Mouse (Mus musculus): ENCODE measurements around the gene Ift172. TPM values are rescaled to one million over a fixed set of nuclear protein-coding genes. Genes with fewer than 3 reads are reported as not detected.

Ift172 gene
- polyA plus RNA-seq, 1 experiment from 2014 or later = 17.4 TPM

GRCm38 (mm10) chr5:31303093-31303492 is 12.2 kb upstream of the Ift172 start:
- no peak for DNase-seq (ENCODE audit: low spot score)
- 86% methylated on average over 6 of the region's 6 CpGs for WGBS

GRCm38 (mm10) chr5:31301866-31302265 is 10.9 kb upstream of the Ift172 start:
- Histone ChIP-seq H3K9ac (ENCODE audit: low read depth, low read length) (no peak overlapping the region), H3K36me3 (ENCODE audit: insufficient read depth, low read length) (no peaks in the 10 kb centered on the region), H3K27me3 (ENCODE audit: insufficient read depth, low read length) (no peaks in the 10 kb centered on the region), H3K4me1 (replicated peaks; ENCODE audit: insufficient read depth, low read length) (no peaks in the 10 kb centered on the region), H3K9me3 (replicated peaks; ENCODE audit: low read length) (no peaks in the 10 kb centered on the region), H3K4me2 (ENCODE audit: low read length) (no peak overlapping the region), H3K4me3 (replicated peaks; ENCODE audit: low read depth, low read length) (no peak overlapping the region), H3K27ac (no peak overlapping the region)
- 78% methylated on average over 7 of the region's 8 CpGs for WGBS
- DNase-seq (ENCODE audit: low spot score) (no peak), ATAC-seq (replicated peaks; ENCODE audit: low FRiP score, low read depth) (no peak)
- TF ChIP-seq CTCF (IDR thresholded peaks at IDR 0.05; ENCODE audit: low read depth) = no peak

More at GRCm38 (mm10) chr5:31303093-31303492, 12.2 kb upstream of the Ift172 start:
- Histone ChIP-seq H3K4me3 (replicated peaks; ENCODE audit: low read depth, low read length) (no peak overlapping the region), H3K4me2 (ENCODE audit: low read length) (no peak overlapping the region), H3K27ac (no peak overlapping the region), H3K36me3 (ENCODE audit: insufficient read depth, low read length) (no peaks in the 10 kb centered on the region), H3K9ac (ENCODE audit: low read depth, low read length) (no peak overlapping the region), H3K4me1 (replicated peaks; ENCODE audit: insufficient read depth, low read length) (no peaks in the 10 kb centered on the region), H3K27me3 (ENCODE audit: insufficient read depth, low read length) (no peaks in the 10 kb centered on the region), H3K9me3 (replicated peaks; ENCODE audit: low read length) (no peaks in the 10 kb centered on the region)
- no peak for TF ChIP-seq CTCF (IDR thresholded peaks at IDR 0.05; ENCODE audit: low read depth)
- no peak for ATAC-seq (replicated peaks; ENCODE audit: low FRiP score, low read depth)

GRCm38 (mm10) chr5:31298486-31298885 is 7.6 kb upstream of the Ift172 start:
- no peak for DNase-seq (ENCODE audit: low spot score)
- no peaks in the 10 kb centered on the region for H3K9me3 ChIP-seq (replicated peaks; ENCODE audit: low read length)
- no peaks in the 10 kb centered on the region for H3K27me3 ChIP-seq (ENCODE audit: insufficient read depth, low read length)
- WGBS = 59% methylated on average over 2 of the region's 2 CpGs
- no peak for TF ChIP-seq CTCF (IDR thresholded peaks at IDR 0.05; ENCODE audit: low read depth)
- H3K4me2 ChIP-seq (ENCODE audit: low read length) = no peak overlapping the region
- H3K4me1 ChIP-seq (replicated peaks; ENCODE audit: insufficient read depth, low read length) = peaks cover 4% of the 10 kb centered on the region; the same call in 1 of the 2 replicates
- H3K4me3 ChIP-seq (replicated peaks; ENCODE audit: low read depth, low read length) = no peak overlapping the region
- H3K36me3 ChIP-seq (ENCODE audit: insufficient read depth, low read length) = no peaks in the 10 kb centered on the region
- H3K27ac ChIP-seq = no peak overlapping the region
- no peak for ATAC-seq (replicated peaks; ENCODE audit: low FRiP score, low read depth)
- H3K9ac ChIP-seq (ENCODE audit: low read depth, low read length) = no peak overlapping the region

- DNase-seq (ENCODE audit: low spot score) (no peak), ATAC-seq (replicated peaks; ENCODE audit: low FRiP score, low read depth) (no peak)
- no peaks in the 10 kb centered on the region for H3K27me3 ChIP-seq (ENCODE audit: insufficient read depth, low read length)
- 71% methylated on average over 3 of the region's 3 CpGs for WGBS
- peaks cover 4% of the 10 kb centered on the region; the same call in 1 of the 2 replicates for H3K4me1 ChIP-seq (replicated peaks; ENCODE audit: insufficient read depth, low read length)
- no peak overlapping the region for H3K4me2 ChIP-seq (ENCODE audit: low read length)
- H3K9ac ChIP-seq (ENCODE audit: low read depth, low read length) = no peak overlapping the region
- no peaks in the 10 kb centered on the region for H3K9me3 ChIP-seq (replicated peaks; ENCODE audit: low read length)
- no peak overlapping the region for H3K27ac ChIP-seq
- TF ChIP-seq CTCF (IDR thresholded peaks at IDR 0.05; ENCODE audit: low read depth) = no peak
- H3K36me3 ChIP-seq (ENCODE audit: insufficient read depth, low read length) = no peaks in the 10 kb centered on the region
- no peak overlapping the region for H3K4me3 ChIP-seq (replicated peaks; ENCODE audit: low read depth, low read length)
Measured at GRCm38 (mm10) chr5:31297981-31298380, 7.1 kb upstream of the Ift172 start.

GRCm38 (mm10) chr5:31297047-31297757 is 6.3 kb upstream of the Ift172 start, which contains the start of gene Gckr:
Gene Gckr, plus strand, starts transcription at chr5:31297443.
- no peak for ATAC-seq (replicated peaks; ENCODE audit: low FRiP score, low read depth)
- no peak within 1 kb of the TSS for H3K27ac ChIP-seq
- peak within 1 kb of the TSS; percentile 100 for H3K4me2 ChIP-seq (ENCODE audit: low read length)
- no peak within 1 kb of the TSS for H3K4me3 ChIP-seq (replicated peaks; ENCODE audit: low read depth, low read length)
- 72% methylated on average over 13 of the region's 13 CpGs for WGBS
- no peaks in the 10 kb centered on the region for H3K9me3 ChIP-seq (replicated peaks; ENCODE audit: low read length)
- H3K36me3 ChIP-seq (ENCODE audit: insufficient read depth, low read length) = no peaks in the 10 kb centered on the region
- H3K27me3 ChIP-seq (ENCODE audit: insufficient read depth, low read length) = no peaks in the 10 kb centered on the region
- DNase-seq (ENCODE audit: low spot score) = no peak
- peaks cover 4% of the 10 kb centered on the region; the same call in 1 of the 2 replicates for H3K4me1 ChIP-seq (replicated peaks; ENCODE audit: insufficient read depth, low read length)
- no peak for TF ChIP-seq CTCF (IDR thresholded peaks at IDR 0.05; ENCODE audit: low read depth)
- H3K9ac ChIP-seq (ENCODE audit: low read depth, low read length) = no peak within 1 kb of the TSS

GRCm38 (mm10) chr5:31295606-31296141 is 4.8 kb upstream of the Ift172 start, which contains the start of gene Fndc4:
Gene Fndc4, minus strand, starts transcription at chr5:31296080.
- peak within 1 kb of the TSS; percentile 100 for H3K4me2 ChIP-seq (ENCODE audit: low read length)
- no peak for TF ChIP-seq CTCF (IDR thresholded peaks at IDR 0.05; ENCODE audit: low read depth)
- no peaks in the 10 kb centered on the region for H3K27me3 ChIP-seq (ENCODE audit: insufficient read depth, low read length)
- WGBS = 0% methylated on average over 45 of the region's 46 CpGs
- no peak within 1 kb of the TSS for H3K27ac ChIP-seq
- peak within 1 kb of the TSS; percentile 77 for H3K9ac ChIP-seq (ENCODE audit: low read depth, low read length)
- peak; percentile 19; the same call in 1 of the 2 replicates for ATAC-seq (replicated peaks; ENCODE audit: low FRiP score, low read depth)
- peaks cover 6% of the 10 kb centered on the region; the same call in 1 of the 2 replicates for H3K4me1 ChIP-seq (replicated peaks; ENCODE audit: insufficient read depth, low read length)
- no peaks in the 10 kb centered on the region for H3K36me3 ChIP-seq (ENCODE audit: insufficient read depth, low read length)
- no peaks in the 10 kb centered on the region for H3K9me3 ChIP-seq (replicated peaks; ENCODE audit: low read length)
- peak; percentile 68 for DNase-seq (ENCODE audit: low spot score)
- peak within 1 kb of the TSS; percentile 66 for H3K4me3 ChIP-seq (replicated peaks; ENCODE audit: low read depth, low read length)
